Mouse (Mus musculus) kidney, adult 11 months (tissue): ENCODE measurements around the gene Zbed5.
A peak's percentile ranks its signal among the peaks of the same experiment; 100 is the strongest.
"Not testable (repeated sequence)": the region's sequence is repeated elsewhere in the genome, so short reads cannot be mapped to it uniquely, and the experiment has no call there.

Source experiments
- DNase-seq: peaks from one replicate; pipeline ENCODE4 v3.0.0; 2022

Zbed5 gene

GRCm38 (mm10) chr5:129909147-129909546, 13.6 kb downstream of the Zbed5 start:
- DNase-seq = no peak

- no peak for DNase-seq
These were observed 14.1 kb downstream of the Zbed5 start for GRCm38 (mm10) chr5:129909591-129909990.

GRCm38 (mm10) chr5:129914024-129914423, 18.5 kb downstream of the Zbed5 start:
- no peak for DNase-seq

- not testable (repeated sequence) for DNase-seq
These were observed 20.0 kb downstream of the Zbed5 start for GRCm38 (mm10) chr5:129915491-129915890.

- no peak for DNase-seq
These were observed 22.6 kb downstream of the Zbed5 start for GRCm38 (mm10) chr5:129918065-129918651.

- DNase-seq = no peak
These were observed 23.2 kb downstream of the Zbed5 start for GRCm38 (mm10) chr5:129918752-129919151.

GRCm38 (mm10) chr5:129919320-129919719, 23.8 kb downstream of the Zbed5 start:
- no peak for DNase-seq

- no peak for DNase-seq
These were observed 26.4 kb downstream of the Zbed5 start for GRCm38 (mm10) chr5:129921972-129922371.

GRCm38 (mm10) chr5:129924820-129925452, 29.4 kb downstream of the Zbed5 start:
- peak; percentile 70 for DNase-seq

GRCm38 (mm10) chr5:129925933-129926332, 30.4 kb downstream of the Zbed5 start:
- DNase-seq = peak; percentile 45

GRCm38 (mm10) chr5:129929924-129930855, 34.7 kb downstream of the Zbed5 start:
- peak; percentile 68 for DNase-seq

GRCm38 (mm10) chr5:129936941-129937340, 41.4 kb downstream of the Zbed5 start:
- no peak for DNase-seq

GRCm38 (mm10) chr5:129940281-129940680, 44.8 kb downstream of the Zbed5 start:
- DNase-seq = no peak

GRCm38 (mm10) chr5:129940736-129941494, 45.4 kb downstream of the Zbed5 start:
- no peak for DNase-seq

GRCm38 (mm10) chr5:129941495-129942045, 46.0 kb downstream of the Zbed5 start, which contains the start of gene Vkorc1l1:
Vkorc1l1 (plus strand) TSS chr5:129941970.
- peak; percentile 98 for DNase-seq

GRCm38 (mm10) chr5:129942073-129942939, 46.8 kb downstream of the Zbed5 start:
- DNase-seq = peak; percentile 48

GRCm38 (mm10) chr5:129943402-129943801, 47.9 kb downstream of the Zbed5 start:
- no peak for DNase-seq

GRCm38 (mm10) chr5:129947528-129948033, 52.1 kb downstream of the Zbed5 start:
- no peak for DNase-seq

GRCm38 (mm10) chr5:129952143-129952542, 56.6 kb downstream of the Zbed5 start:
- DNase-seq = no peak
